Mouse (Mus musculus): ENCODE results near the gene As3mt. TPM values are rescaled to one million over a fixed set of nuclear protein-coding genes. Genes with fewer than 3 reads are reported as not detected.
"Not testable (repeated sequence)": the region's sequence is repeated elsewhere in the genome, so short reads cannot be mapped to it uniquely, and the experiment has no call there.

The As3mt gene
- total RNA-seq, 1 experiment from 2014 or later = 93.0 TPM

- no peak for DNase-seq
Observed at GRCm38 (mm10) chr19:46699011-46699481, 8.2 kb upstream of the As3mt start.

DNA sequence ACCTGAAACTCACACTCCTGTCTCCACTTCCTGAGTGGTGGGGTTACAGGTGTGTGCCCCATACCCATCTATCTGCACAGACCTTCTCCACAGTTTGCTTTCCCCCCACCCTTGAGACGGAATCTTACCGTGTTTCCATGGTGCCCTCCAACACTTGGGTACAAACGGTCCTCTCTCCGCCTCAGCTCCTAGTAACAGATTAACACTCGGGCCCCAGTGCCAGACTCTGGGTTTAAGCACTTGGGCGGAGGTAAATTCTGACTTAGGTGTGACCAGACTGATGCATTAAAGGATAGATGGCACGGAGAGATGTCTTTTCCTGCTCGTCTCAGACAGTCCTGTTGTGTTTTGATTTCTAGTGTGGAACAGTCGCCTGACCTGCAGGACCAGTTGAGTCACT lies 6.1 kb upstream of the As3mt start:
- DNase-seq = no peak

GRCm38 (mm10) chr19:46705779-46706495 lies 1.3 kb upstream of the As3mt start:
- no peak for DNase-seq

GRCm38 (mm10) chr19:46706540-46707295 lies 540 bp upstream of the As3mt start:
- DNase-seq = no peak

- DNase-seq = no peak
Observed at GRCm38 (mm10) chr19:46710614-46711013, 3.4 kb downstream of the As3mt start.

DNA sequence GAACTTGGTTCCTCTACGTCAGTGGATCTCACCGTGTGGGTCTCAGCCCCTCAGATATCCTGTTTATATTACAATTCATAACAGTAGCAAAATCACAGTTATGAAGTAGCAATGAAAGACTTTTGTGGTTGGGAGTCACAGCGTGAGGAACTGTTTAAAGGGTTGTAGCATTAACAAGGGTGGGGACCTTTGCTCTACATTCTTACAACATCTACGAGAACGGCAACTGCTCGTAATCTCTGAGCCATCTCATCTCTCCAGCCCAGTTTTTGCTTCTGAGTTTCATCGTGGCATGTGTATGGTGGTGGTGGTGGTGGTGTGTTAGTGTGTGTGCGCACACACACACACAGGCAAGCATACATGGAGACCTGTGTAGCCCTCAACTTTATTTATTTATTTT lies 7.0 kb downstream of the As3mt start:
- no peak for DNase-seq

- no peak for DNase-seq
Observed at GRCm38 (mm10) chr19:46715016-46715415, 7.8 kb downstream of the As3mt start.

- no peak for DNase-seq
Observed at GRCm38 (mm10) chr19:46718150-46718549, 10.9 kb downstream of the As3mt start.

- no peak for DNase-seq
Observed at GRCm38 (mm10) chr19:46724411-46724810, 17.2 kb downstream of the As3mt start.

DNA sequence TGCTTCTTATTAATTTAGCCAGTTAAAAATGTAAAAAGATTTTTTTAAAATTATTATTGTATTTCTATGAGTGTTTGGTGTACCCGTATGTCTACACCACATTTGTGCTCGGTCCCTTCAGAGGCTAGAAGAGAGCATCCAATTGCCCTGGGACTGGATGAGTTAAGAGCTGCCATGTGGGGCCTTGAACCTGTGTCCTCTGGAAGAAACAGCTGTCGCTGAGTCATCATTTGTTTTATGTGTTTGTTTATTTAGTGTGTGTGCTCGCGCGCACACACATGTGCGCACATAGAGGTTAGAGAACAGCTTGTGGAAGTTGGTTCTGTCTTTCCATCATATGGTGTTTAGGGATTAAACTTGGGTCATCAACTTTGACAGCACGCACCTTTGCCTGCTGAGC lies 18.9 kb downstream of the As3mt start:
- DNase-seq = no peak

GRCm38 (mm10) chr19:46727140-46727736 lies 20.0 kb downstream of the As3mt start:
- DNase-seq = no peak

DNA sequence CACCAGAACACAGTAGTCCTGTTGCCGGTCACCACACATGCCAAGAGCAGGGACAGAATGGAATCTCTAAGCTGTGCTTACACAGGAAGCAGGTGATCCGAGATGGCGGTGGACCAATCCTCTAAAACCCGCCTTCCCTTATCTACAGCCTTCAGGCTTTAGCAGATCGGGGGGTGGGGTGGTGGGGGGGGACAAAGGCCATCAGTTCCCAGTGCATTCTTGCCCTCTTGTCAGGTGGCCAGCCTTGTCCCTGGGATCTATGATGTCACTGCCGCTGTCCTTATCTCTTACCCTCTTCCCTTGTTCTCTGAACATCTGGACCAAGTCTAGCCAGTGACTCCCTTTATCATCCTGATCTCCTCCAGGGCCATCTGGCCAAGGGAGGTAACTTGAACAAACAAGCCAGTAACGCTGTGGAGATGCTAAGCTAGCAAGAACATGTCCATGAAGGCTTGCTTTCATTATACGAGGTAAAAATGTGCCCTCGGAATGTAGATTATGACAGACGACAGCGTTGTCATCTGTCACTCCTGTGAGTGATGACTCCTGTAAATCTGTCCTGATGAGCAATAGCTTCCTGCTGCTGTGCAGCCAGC lies 20.8 kb downstream of the As3mt start:
- DNase-seq = no peak

DNA sequence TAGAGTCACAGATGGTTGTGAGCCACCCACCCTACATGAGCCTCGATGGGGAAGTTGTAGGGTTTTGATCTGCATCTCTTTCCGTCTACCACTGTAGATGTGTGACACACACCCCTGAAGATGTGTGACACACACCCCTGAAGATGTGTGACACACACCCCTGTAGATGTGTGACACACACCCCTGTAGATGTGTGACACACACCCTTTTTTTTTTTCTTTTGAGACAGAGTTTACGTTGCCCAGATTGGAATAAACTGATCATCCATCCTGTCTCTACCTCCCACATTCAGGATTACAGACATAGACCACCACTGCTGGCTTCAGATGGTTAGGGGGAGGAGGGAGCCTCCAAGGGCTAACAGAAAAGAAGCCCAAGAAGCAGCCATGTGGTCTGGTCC lies 21.7 kb downstream of the As3mt start:
- DNase-seq = no peak

DNA sequence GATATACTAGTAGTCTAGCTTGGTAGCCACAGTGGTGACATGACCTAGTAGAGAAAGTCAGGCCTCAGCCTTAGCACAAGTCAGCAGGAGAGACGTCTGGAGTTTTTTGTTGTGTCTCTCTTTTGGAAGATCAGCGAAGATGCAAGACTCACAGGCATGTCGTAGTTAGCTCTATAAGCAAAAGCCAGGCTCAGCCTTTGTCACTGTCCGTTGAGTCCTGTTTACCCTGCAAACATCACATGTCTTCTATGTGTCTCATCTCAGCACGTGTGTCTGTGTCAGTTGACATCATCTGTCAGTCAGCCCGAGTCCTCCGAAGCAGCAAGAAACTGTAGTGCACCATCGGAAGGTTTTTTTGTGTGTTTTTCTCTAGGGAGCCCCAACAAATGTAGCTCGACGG lies 24.1 kb downstream of the As3mt start:
- DNase-seq = no peak

DNA sequence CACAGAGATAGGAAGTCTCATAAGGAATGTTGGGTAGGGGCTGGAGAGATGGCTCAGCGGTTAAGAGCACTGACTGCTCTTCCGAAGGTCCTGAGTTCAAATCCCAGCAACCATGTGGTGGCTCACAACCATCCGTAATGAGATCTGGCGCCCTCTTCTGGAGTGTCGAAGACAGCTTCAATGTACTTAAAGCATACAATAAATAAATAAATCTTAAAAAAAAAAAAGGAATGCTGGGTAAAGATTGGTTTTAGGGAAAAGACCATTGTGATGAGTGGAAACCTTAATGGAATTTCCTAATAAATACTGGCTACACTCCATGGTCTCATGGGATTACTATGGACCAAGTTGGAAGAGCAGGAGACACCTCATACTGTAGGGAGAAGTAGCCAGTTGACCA lies 25.4 kb downstream of the As3mt start:
- not testable (repeated sequence) for DNase-seq

GRCm38 (mm10) chr19:46733626-46734025 lies 26.4 kb downstream of the As3mt start:
- DNase-seq = no peak

GRCm38 (mm10) chr19:46735241-46735640 lies 28.0 kb downstream of the As3mt start:
- no peak for DNase-seq

DNA sequence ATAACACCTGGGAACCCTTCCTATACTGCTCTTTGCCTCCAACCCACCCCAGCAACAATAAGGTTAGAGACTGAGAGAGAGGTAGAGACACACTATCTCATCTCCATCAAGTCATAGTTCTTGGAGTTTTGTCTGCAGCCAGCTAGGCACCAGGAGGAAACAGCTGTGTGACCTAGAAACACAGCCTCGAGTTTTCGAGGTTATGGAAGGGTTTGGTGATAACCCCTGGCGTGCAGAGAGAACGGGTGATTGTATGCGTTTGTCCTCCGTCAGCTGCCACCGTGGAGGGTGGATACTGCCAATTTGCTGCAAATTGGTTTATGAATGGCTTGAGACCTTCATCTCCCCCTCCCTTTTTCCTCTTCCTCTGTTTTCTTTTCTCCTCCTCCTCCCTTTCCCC lies 29.8 kb downstream of the As3mt start:
- DNase-seq = no peak

DNA sequence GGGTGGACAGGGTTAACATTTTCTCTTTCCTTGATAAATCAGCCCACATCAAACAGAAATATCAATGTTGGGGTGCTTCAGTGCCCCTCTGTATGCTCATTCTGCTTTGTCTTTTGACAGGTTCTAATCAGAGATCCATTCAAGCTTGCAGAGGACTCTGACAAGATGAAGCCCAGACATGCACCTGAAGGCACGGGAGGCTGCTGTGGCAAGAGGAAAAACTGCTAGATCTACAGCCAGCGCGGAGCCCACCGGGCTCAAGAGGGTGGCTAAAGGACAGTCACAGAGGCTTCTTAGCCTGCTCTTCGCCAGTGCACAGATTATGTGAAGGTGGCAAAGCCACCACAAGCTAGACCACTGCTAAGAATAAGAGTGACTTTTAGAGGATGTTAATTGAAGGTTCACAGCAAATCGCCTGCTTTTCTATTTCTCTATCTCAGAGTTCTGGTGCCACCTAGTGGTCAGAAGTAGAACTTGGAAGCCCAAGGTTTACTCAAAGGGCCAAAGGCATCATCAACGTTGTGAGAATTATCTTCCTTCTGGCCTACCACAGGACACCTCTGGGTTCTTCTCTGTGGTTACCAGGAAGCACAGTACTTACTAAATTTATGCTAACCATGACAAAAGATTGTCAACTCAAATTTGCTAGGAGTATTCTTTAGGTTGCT lies 33.2 kb downstream of the As3mt start:
- DNase-seq = peak; percentile 27

- DNase-seq = no peak
Observed at GRCm38 (mm10) chr19:46741574-46741973, 34.3 kb downstream of the As3mt start.

GRCm38 (mm10) chr19:46744681-46745080 lies 37.4 kb downstream of the As3mt start:
- DNase-seq = no peak

DNA sequence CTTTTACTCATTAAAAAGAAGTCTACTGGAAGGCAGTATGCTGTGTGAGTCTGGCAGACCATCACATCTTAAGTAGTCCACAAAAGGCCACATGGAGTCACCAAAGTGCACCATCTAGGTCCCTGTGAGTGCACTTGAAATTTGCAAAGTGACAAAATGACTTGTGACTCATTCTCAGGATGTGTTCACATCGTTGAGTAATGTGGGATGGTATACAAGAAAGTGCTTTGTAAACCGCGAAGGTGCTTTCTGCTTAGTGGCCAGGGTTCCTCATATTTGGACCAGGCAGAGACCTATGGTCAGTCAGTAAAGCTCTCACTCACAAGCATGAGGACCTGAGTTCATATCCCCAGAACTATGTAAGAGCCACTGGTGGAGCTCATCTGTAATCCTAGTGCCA lies 40.5 kb downstream of the As3mt start:
- no peak for DNase-seq
